Mouse (Mus musculus) lung, adult 2 months (tissue): ENCODE results near the gene Hspb1.

Experiments used
- CTCF ChIP-seq: fragments of 200-500 bp; IDR thresholded peaks from 2 replicates; pipeline ENCODE4 v1.5.1; 2011; ENCODE audit warnings: mild to moderate bottlenecking, low read length, control low read depth; ENCODE audit not compliant: insufficient read depth
- POLR2A ChIP-seq: fragments of 200-500 bp; IDR thresholded peaks from 2 replicates; pipeline ENCODE4 v1.6.1; 2011; ENCODE audit warnings: low read depth, mild to moderate bottlenecking, control low read depth, low read length, borderline replicate concordance; ENCODE audit errors: extremely low read depth

DNA sequence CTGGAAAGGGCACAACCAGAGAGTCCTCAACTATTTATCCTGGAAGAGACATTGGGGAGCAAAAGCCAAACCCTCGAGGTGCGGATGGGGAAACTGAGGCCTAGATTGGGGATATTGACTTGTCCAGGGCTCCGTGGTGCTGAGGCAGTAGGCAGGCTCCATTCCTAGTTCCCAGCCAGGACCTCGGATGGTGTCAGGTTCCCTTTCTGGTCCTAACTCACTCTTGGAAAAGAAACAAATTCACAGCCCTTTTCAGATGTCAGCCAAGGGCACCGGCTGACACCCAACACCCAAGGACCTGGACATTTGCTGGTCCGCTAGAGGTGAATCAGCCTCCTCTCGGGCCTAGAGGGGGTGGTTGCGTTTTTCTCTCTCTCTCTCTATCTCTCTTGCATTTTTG is 21.1 kb upstream of the Hspb1 start:
- TF ChIP-seq POLR2A (no peak), CTCF (no peak)
